Mouse (Mus musculus): ENCODE results near the gene Rap1gap2.

DNA sequence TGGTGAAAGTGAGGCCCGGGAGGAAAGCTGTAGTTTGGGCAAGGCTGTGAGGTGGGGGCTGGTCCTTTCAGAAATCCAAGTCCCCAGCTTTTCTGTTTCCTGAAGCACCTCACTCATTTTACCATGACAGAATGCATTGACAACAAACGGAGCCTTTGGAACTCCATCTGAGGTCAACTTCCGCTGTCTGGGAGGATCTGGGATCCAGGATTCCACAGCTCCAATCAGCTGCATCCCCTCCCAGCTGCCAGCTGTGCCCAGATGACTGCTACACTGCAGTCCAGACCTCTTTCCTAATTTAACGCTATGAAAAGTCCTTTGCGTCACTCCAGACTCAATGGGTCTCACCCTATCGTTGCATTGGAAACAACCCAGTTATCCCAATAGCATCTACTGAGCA, 41.0 kb downstream of the Rap1gap2 start:
- TF ChIP-seq CTCF (IDR thresholded peaks at IDR 0.05; ENCODE audit: control insufficient read depth, insufficient read depth, low read length) (no peak), POLR2A (IDR thresholded peaks at IDR 0.05; ENCODE audit: borderline replicate concordance, control insufficient read depth, low read depth, low read length) (no peak)
